Mouse (Mus musculus) kidney, adult 2 months (tissue): Measurements from ENCODE around the gene Cpeb3. TPM values are rescaled to one million over a fixed set of nuclear protein-coding genes. Genes with fewer than 3 reads are reported as not detected.

Source experiments
- DNase-seq: peaks from one replicate; pipeline ENCODE4 v3.0.0; 2021
- H3K27ac ChIP-seq: fragments of 200-500 bp; 2 replicates; pipeline ENCODE4 v1.5.1; 2012; ENCODE audit warnings: low read depth, low read length, control low read depth, inconsistent platforms; ENCODE audit not compliant: insufficient read depth
- H3K27me3 ChIP-seq: fragments of 200-500 bp; replicated peaks from 2 replicates; pipeline ENCODE4 v1.6.1; 2012; ENCODE audit warnings: mild to moderate bottlenecking, moderate library complexity, low read length, inconsistent platforms; ENCODE audit not compliant: control insufficient read depth, insufficient read depth
- H3K36me3 ChIP-seq: fragments of 200-500 bp; 2 replicates; pipeline ENCODE4 v1.6.1; 2012; ENCODE audit warnings: mild to moderate bottlenecking, moderate library complexity, low read length, inconsistent platforms; ENCODE audit not compliant: control insufficient read depth, insufficient read depth
- H3K4me1 ChIP-seq: fragments of 200-500 bp; 2 replicates; pipeline ENCODE4 v1.6.1; 2011; ENCODE audit warnings: low read length; ENCODE audit not compliant: control insufficient read depth, insufficient read depth
- H3K4me3 ChIP-seq: fragments of 200-500 bp; 2 replicates; pipeline ENCODE4 v1.5.1; 2011; ENCODE audit warnings: mild to moderate bottlenecking, low read depth, low read length, control low read depth; ENCODE audit not compliant: insufficient read depth
- CTCF ChIP-seq: fragments of 200-500 bp; conservative IDR thresholded peaks from 2 replicates; pipeline ENCODE4 v1.5.1; 2011; ENCODE audit warnings: low read depth, mild to moderate bottlenecking, control low read depth, low read length, moderate library complexity, mixed read lengths; ENCODE audit not compliant: insufficient read depth, insufficient read length
- POLR2A ChIP-seq: fragments of 200-500 bp; IDR thresholded peaks from one replicate; pipeline ENCODE4 v1.6.1; 2011; ENCODE audit warnings: low read depth, low read length, control low read depth
- WGBS: fragments of 180-500 bp; shearing (Covaris S2); methylation state at CpG from one replicate; pipeline ENCODE4 v1.1.7; 2018; 5-methylcytosine and 5-hydroxymethylcytosine counted together
- polyA plus RNA-seq: library from polyadenylated mRNA; depleted of rRNA; stranded (reverse); fragments of >200 nt; gene quantifications from 2 replicates; pipeline ENCODE4 v1.2.3, GENCODE M21; 2012

The Cpeb3 gene
- polyA plus RNA-seq, 1 experiment: 14.2 TPM

DNA sequence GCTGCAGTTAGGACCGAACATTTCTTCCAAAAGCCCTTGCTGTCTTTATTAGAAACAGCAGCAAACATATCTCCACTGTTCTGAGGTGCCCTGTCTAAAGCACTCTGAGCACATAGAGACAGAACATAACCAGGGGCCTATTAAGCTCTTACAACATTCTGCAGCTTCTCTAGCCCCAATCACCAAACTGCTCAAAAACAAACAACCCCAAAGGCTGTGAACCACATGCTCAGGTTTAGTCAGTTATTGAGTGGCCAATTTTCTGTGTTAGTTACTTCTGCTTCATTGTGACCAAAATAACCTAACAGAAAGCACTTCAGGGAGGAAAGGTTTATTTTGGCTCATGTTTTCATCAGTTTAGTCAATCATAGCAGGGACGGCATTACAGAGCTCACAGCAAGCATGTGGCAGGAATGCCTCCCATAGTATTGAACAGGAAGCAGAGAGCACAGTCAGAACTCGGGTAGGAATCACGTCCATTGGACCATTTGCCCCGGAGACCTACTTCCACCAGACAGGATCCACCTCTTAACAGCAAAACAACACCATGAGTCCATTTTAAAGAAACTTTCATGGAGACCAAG is 15.8 kb downstream of the Cpeb3 start:
- TF ChIP-seq POLR2A: no peak
- no peak for TF ChIP-seq CTCF
- no peaks in the 10 kb centered on the region for H3K36me3 ChIP-seq
- no peaks in the 10 kb centered on the region for H3K27me3 ChIP-seq
- 52% methylated on average over 5 of the region's 5 CpGs for WGBS
- no peak overlapping the region for H3K4me3 ChIP-seq
- H3K27ac ChIP-seq: peak overlapping the region; percentile 26; the same call in 1 of the 2 replicates
- peaks cover 6% of the 10 kb centered on the region; the same call in 1 of the 2 replicates for H3K4me1 ChIP-seq
- DNase-seq: no peak

- Histone ChIP-seq H3K27ac (no peak overlapping the region), H3K27me3 (no peaks in the 10 kb centered on the region), H3K36me3 (no peaks in the 10 kb centered on the region), H3K4me1 (peaks cover 6% of the 10 kb centered on the region; the same call in 1 of the 2 replicates), H3K4me3 (no peak overlapping the region)
- no peak for DNase-seq
- no peak for TF ChIP-seq CTCF
- no peak for TF ChIP-seq POLR2A
- 56% methylated on average over 4 of the region's 4 CpGs for WGBS
Measured at GRCm38 (mm10) chr19:37188366-37188948, 19.9 kb downstream of the Cpeb3 start.

DNA sequence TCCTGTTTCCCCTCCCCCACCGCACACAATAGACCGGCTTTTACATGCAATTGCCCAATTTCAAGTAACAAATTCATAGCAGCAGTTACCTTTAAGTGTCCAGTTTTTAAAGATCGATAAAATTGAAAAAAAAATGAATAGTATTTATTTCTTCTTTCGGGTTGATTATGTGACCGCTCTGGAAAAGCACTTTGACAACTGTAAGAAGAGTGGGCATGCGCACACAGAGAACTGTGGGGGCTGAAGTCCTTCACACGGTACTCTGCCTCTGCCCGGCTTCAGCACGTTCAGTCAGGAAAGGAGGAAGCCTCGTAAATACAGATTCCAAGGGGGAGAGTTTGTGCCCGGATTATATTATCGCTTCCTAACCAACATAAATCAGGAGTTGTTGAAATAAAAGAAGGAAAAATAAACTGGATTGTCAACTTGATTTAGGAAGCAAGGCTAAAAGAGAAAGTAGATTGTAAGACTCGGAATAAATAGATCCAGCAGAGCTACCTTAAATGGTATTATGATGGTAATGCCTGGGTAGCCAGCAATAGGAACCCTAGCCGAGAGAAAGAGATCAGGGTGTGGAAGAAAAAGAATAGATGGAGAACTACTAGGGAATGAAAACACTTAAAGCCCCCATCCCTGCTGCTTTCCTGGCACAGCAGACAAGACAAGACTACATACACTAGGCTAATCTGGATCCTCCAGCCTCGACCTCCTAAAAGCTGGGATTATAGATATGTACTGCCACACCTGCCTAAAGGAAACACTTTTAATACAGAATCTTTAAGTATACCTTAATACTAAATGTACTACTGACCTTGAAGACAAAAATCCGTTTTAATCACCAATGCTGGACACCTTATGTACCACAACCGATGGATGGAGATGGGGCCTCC is 30.3 kb downstream of the Cpeb3 start:
- H3K36me3 ChIP-seq: no peaks in the 10 kb centered on the region
- peak; percentile 86 for DNase-seq
- peaks cover 6% of the 10 kb centered on the region; the same call in 1 of the 2 replicates for H3K4me1 ChIP-seq
- TF ChIP-seq CTCF (no peak), POLR2A (no peak)
- no peaks in the 10 kb centered on the region for H3K27me3 ChIP-seq
- WGBS: 12% methylated on average over 17 of the region's 17 CpGs
- H3K27ac ChIP-seq: peak overlapping the region; percentile 59
- peak overlapping the region; percentile 26 for H3K4me3 ChIP-seq

DNA sequence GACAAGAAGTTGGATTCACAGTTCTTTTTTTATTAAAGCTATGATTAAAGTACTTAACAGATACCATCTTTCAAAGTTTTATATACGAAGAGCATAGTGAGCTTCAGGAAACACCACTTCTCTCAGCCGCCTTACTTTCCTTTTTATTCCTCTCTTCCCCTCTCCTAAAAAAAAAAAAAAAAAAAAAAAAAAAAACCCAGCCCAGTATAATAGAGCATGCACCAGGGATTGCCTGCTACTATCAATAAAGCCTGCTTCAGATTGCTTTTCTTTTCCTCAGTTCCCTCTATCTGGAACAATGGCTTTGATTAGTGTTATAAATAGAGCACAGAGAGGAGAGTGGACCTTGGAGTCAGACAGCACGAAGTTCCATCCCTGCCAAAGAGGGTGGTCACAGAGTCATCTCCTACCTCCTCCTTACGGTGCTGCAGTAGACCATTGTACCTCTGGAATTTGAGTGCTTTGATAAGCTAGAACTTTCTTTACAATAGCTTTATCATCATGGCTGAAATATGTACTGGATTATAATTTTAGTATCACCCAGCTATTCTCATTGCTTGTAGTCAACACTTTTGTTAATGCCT is 31.4 kb downstream of the Cpeb3 start:
- Histone ChIP-seq H3K27me3 (no peaks in the 10 kb centered on the region), H3K36me3 (no peaks in the 10 kb centered on the region), H3K4me1 (peaks cover 9% of the 10 kb centered on the region; the same call in 1 of the 2 replicates), H3K4me3 (peak overlapping the region; percentile 36), H3K27ac (peak overlapping the region; percentile 72)
- DNase-seq: peak; percentile 48
- no peak for TF ChIP-seq POLR2A
- WGBS: 41% methylated on average over 4 of the region's 4 CpGs

- Histone ChIP-seq H3K27me3 (no peaks in the 10 kb centered on the region), H3K27ac (peak overlapping the region; percentile 100), H3K4me1 (peaks cover 9% of the 10 kb centered on the region; the same call in 1 of the 2 replicates), H3K36me3 (no peaks in the 10 kb centered on the region), H3K4me3 (peak overlapping the region; percentile 88)
- TF ChIP-seq POLR2A (no peak), CTCF (no peak)
- peak; percentile 69 for DNase-seq
- 2% methylated on average over 6 of the region's 6 CpGs for WGBS
Measured at GRCm38 (mm10) chr19:37175919-37176318, 32.5 kb downstream of the Cpeb3 start.

DNA sequence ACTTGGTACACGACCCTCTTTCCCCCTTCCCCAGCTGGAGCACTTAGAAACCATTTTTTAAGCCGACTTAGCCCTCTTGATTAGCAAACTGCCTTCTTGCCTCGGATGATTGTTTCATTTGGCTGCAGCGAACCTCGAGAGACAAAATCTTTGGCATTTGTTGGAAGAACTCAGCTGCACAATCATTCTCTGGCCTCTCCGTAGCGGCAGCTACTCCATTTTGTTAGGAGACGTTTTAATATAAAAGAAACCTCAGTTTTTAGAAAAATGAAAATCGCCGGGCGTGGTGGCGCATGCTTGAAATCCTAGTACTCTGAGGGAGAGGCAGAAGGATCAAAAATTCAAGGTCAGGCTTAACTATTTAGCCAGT is 33.0 kb downstream of the Cpeb3 start:
- Histone ChIP-seq H3K4me1 (peaks cover 9% of the 10 kb centered on the region; the same call in 1 of the 2 replicates), H3K4me3 (peak overlapping the region; percentile 88), H3K27me3 (no peaks in the 10 kb centered on the region), H3K36me3 (peaks cover 2% of the 10 kb centered on the region), H3K27ac (peak overlapping the region; percentile 100)
- no peak for DNase-seq
- under 1% methylated on average over 12 of the region's 12 CpGs for WGBS
- no peak for TF ChIP-seq CTCF
- no peak for TF ChIP-seq POLR2A
